Mouse (Mus musculus) stomach, embryonic 14.5 days (tissue): ENCODE results near the gene Baz2b. TPM values are rescaled to one million over a fixed set of nuclear protein-coding genes. Genes with fewer than 3 reads are reported as not detected.

Experiments used
- ATAC-seq: fragments of 200-750 bp; cut with Nextera tagmentation; 2 replicates; pipeline ENCODE4 v1.8.0; 2017; ENCODE audit warnings: low read depth, moderate TSS enrichment; ENCODE audit not compliant: insufficient number of reproducible peaks, insufficient read depth, low FRiP score
- H3K27ac ChIP-seq: fragments of 300-500 bp; sonication (generic); 2 replicates; pipeline ENCODE4 v1.5.1; 2014; ENCODE audit warnings: mild to moderate bottlenecking, low read length, moderate library complexity, mixed read lengths
- H3K27me3 ChIP-seq: fragments of 300-500 bp; sonication (generic); 2 replicates; pipeline ENCODE4 v1.6.1; 2014; ENCODE audit warnings: low read length, control low read depth, mixed read lengths; ENCODE audit not compliant: control insufficient read depth, insufficient read depth
- H3K36me3 ChIP-seq: fragments of 300-500 bp; sonication (generic); 2 replicates; pipeline ENCODE4 v1.6.1; 2014; ENCODE audit warnings: mild to moderate bottlenecking, control low read depth, low read length, moderate library complexity, mixed read lengths; ENCODE audit not compliant: control insufficient read depth, insufficient read depth
- H3K4me1 ChIP-seq: fragments of 300-500 bp; sonication (generic); 2 replicates; pipeline ENCODE4 v1.6.1; 2014; ENCODE audit warnings: low read length, control low read depth, mixed read lengths; ENCODE audit not compliant: control insufficient read depth, insufficient read depth
- H3K4me2 ChIP-seq: fragments of 300-500 bp; sonication (generic); replicated peaks from 2 replicates; pipeline ENCODE4 v1.6.1; 2014; ENCODE audit warnings: low read depth, low read length, control low read depth
- H3K4me3 ChIP-seq: fragments of 300-500 bp; sonication (generic); 2 replicates; pipeline ENCODE4 v1.5.1; 2014; ENCODE audit warnings: low read depth, low read length, control low read depth
- H3K9ac ChIP-seq: fragments of 300-500 bp; sonication (generic); replicated peaks from 2 replicates; pipeline ENCODE4 v1.6.1; 2014; ENCODE audit warnings: low read depth, mild to moderate bottlenecking, control low read depth, low read length, moderate library complexity, mixed read lengths
- H3K9me3 ChIP-seq: fragments of 300-500 bp; sonication (generic); 2 replicates; pipeline ENCODE4 v1.6.1; 2016; ENCODE audit warnings: low read depth, low read length, control low read depth; ENCODE audit not compliant: control insufficient read depth
- WGBS: fragments of 180-500 bp; shearing (Covaris S2); extraction: QIAGEN DNeasy Blood & Tissue Kit; methylation state at CpG from one replicate; pipeline ENCODE4 v1.1.7; 2014; 5-methylcytosine and 5-hydroxymethylcytosine counted together
- polyA plus RNA-seq: library from polyadenylated mRNA; unstranded; fragments of >200 nt; fragmentation: Nextera tagmentation; extraction: Ambion mirVana; gene quantifications from 2 replicates; pipeline ENCODE4 v1.2.1, GENCODE M21; 2014

Gene Baz2b
- polyA plus RNA-seq, 1 experiment from 2014 or later = 80.0 TPM

GRCm38 (mm10) chr2:59951706-59952105, 257.9 kb downstream of the Baz2b start:
- H3K4me3 ChIP-seq = no peak overlapping the region
- no peak overlapping the region for H3K4me2 ChIP-seq
- peaks cover 20% of the 10 kb centered on the region for H3K36me3 ChIP-seq
- H3K9me3 ChIP-seq = no peaks in the 10 kb centered on the region
- no peak overlapping the region for H3K27ac ChIP-seq
- no peak overlapping the region for H3K9ac ChIP-seq
- no peak for ATAC-seq
- WGBS = 88% methylated on average over 8 of the region's 8 CpGs
- no peaks in the 10 kb centered on the region for H3K4me1 ChIP-seq
- H3K27me3 ChIP-seq = no peaks in the 10 kb centered on the region

- Histone ChIP-seq H3K36me3 (peaks cover 20% of the 10 kb centered on the region), H3K27ac (no peak overlapping the region), H3K27me3 (no peaks in the 10 kb centered on the region), H3K9me3 (no peaks in the 10 kb centered on the region), H3K4me1 (no peaks in the 10 kb centered on the region), H3K4me3 (no peak overlapping the region), H3K9ac (no peak overlapping the region), H3K4me2 (no peak overlapping the region)
- 86% methylated on average over 4 of the region's 4 CpGs for WGBS
- ATAC-seq = no peak
Observed at GRCm38 (mm10) chr2:59951127-59951526, 258.5 kb downstream of the Baz2b start.

GRCm38 (mm10) chr2:59936296-59936695, 273.3 kb downstream of the Baz2b start:
- Histone ChIP-seq H3K36me3 (peaks cover 18% of the 10 kb centered on the region), H3K9ac (no peak overlapping the region), H3K4me3 (no peak overlapping the region), H3K27me3 (no peaks in the 10 kb centered on the region), H3K4me2 (no peak overlapping the region), H3K4me1 (no peaks in the 10 kb centered on the region), H3K27ac (no peak overlapping the region), H3K9me3 (no peaks in the 10 kb centered on the region)
- no peak for ATAC-seq
- 11% methylated on average over 9 of the region's 9 CpGs for WGBS

GRCm38 (mm10) chr2:59933129-59933528, 276.5 kb downstream of the Baz2b start:
- Histone ChIP-seq H3K27me3 (no peaks in the 10 kb centered on the region), H3K36me3 (peaks cover 6% of the 10 kb centered on the region), H3K4me3 (no peak overlapping the region), H3K27ac (no peak overlapping the region), H3K4me1 (no peaks in the 10 kb centered on the region), H3K9ac (no peak overlapping the region), H3K4me2 (no peak overlapping the region), H3K9me3 (no peaks in the 10 kb centered on the region)
- 88% methylated on average over 3 of the region's 3 CpGs for WGBS
- ATAC-seq = no peak

GRCm38 (mm10) chr2:59932244-59932643, 277.4 kb downstream of the Baz2b start:
- no peak overlapping the region for H3K4me2 ChIP-seq
- 92% methylated on average over 4 of the region's 4 CpGs for WGBS
- H3K4me1 ChIP-seq = no peaks in the 10 kb centered on the region
- no peak for ATAC-seq
- no peaks in the 10 kb centered on the region for H3K27me3 ChIP-seq
- H3K9ac ChIP-seq = no peak overlapping the region
- no peak overlapping the region for H3K4me3 ChIP-seq
- peaks cover 6% of the 10 kb centered on the region for H3K36me3 ChIP-seq
- no peaks in the 10 kb centered on the region for H3K9me3 ChIP-seq
- no peak overlapping the region for H3K27ac ChIP-seq

GRCm38 (mm10) chr2:59913610-59914009, 296.0 kb downstream of the Baz2b start:
- H3K4me2 ChIP-seq = no peak overlapping the region
- H3K36me3 ChIP-seq = peaks cover 56% of the 10 kb centered on the region
- WGBS = 92% methylated on average over 11 of the region's 11 CpGs
- H3K27me3 ChIP-seq = no peaks in the 10 kb centered on the region
- H3K27ac ChIP-seq = no peak overlapping the region
- no peaks in the 10 kb centered on the region for H3K4me1 ChIP-seq
- H3K4me3 ChIP-seq = no peak overlapping the region
- H3K9ac ChIP-seq = no peak overlapping the region
- H3K9me3 ChIP-seq = no peaks in the 10 kb centered on the region
- ATAC-seq = no peak

- no peak for ATAC-seq
- Histone ChIP-seq H3K27me3 (no peaks in the 10 kb centered on the region), H3K27ac (no peak overlapping the region), H3K4me2 (no peak overlapping the region), H3K9ac (no peak overlapping the region), H3K4me3 (no peak overlapping the region), H3K36me3 (peaks cover 35% of the 10 kb centered on the region), H3K9me3 (no peaks in the 10 kb centered on the region), H3K4me1 (no peaks in the 10 kb centered on the region)
- WGBS = 90% methylated on average over 9 of the region's 9 CpGs
Observed at GRCm38 (mm10) chr2:59908048-59908447, 301.6 kb downstream of the Baz2b start.

GRCm38 (mm10) chr2:59904007-59904406, 305.6 kb downstream of the Baz2b start:
- Histone ChIP-seq H3K4me1 (no peaks in the 10 kb centered on the region), H3K4me2 (no peak overlapping the region), H3K9ac (no peak overlapping the region), H3K27me3 (no peaks in the 10 kb centered on the region), H3K4me3 (no peak overlapping the region), H3K36me3 (peaks cover 32% of the 10 kb centered on the region), H3K27ac (no peak overlapping the region), H3K9me3 (no peaks in the 10 kb centered on the region)
- no peak for ATAC-seq
- 87% methylated on average over 7 of the region's 7 CpGs for WGBS

GRCm38 (mm10) chr2:59898666-59899065, 311.0 kb downstream of the Baz2b start:
- Histone ChIP-seq H3K4me1 (peaks cover 3% of the 10 kb centered on the region; the same call in 1 of the 2 replicates), H3K36me3 (peaks cover 27% of the 10 kb centered on the region), H3K9me3 (no peaks in the 10 kb centered on the region), H3K27ac (no peak overlapping the region), H3K4me2 (no peak overlapping the region), H3K9ac (no peak overlapping the region), H3K4me3 (no peak overlapping the region), H3K27me3 (no peaks in the 10 kb centered on the region)
- 78% methylated on average over 4 of the region's 4 CpGs for WGBS
- no peak for ATAC-seq
